Mouse (Mus musculus) heart, adult 9 months (tissue): ENCODE results near the gene Ldb2.
A peak's percentile ranks its signal among the peaks of the same experiment; 100 is the strongest.

Source experiments
- DNase-seq, 2 experiments: peaks; one replicate each; pipeline ENCODE4 v3.0.0; 2022; ENCODE audit warnings: low spot score in 2 of 2

The Ldb2 gene

DNA sequence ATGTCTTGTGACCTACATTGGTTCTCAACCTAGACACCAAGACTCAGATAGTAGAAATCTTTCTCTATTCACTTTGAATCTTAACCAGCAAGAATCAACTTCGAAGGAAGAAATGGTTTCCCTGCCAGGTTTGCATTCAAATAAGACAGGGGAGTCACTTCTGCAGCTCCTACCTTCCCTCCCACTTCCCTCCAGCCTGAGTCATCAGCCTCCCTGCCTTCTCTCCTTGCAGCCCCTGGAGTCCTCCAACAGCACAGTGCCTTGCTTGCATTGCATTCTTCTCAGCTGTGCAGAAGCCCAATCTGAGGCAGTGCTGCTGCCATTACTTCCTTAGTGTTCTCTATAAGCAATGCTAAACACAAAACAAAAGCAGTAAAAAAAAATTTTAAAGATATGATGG, 79.6 kb downstream of the Ldb2 start:
- DNase-seq = no peak

DNA sequence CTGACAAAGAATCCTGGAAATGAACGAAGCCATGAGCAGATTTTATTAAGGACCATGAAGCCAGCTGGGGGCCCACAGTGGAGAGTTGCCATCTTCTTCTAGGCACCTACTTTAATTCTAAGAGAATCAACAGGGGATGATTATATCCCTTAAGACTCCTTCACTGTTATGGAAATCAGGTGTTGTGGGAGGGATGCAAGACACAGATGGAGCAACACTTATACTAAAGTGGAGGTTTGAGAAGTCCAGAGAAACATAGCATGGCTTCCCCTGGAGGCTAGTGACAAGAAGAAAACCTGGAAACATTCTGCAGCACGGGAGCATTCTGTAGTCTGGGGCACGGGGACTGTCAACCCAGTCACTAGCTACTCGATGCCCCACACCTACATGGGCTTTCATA, 85.0 kb downstream of the Ldb2 start:
- DNase-seq = no peak

DNA sequence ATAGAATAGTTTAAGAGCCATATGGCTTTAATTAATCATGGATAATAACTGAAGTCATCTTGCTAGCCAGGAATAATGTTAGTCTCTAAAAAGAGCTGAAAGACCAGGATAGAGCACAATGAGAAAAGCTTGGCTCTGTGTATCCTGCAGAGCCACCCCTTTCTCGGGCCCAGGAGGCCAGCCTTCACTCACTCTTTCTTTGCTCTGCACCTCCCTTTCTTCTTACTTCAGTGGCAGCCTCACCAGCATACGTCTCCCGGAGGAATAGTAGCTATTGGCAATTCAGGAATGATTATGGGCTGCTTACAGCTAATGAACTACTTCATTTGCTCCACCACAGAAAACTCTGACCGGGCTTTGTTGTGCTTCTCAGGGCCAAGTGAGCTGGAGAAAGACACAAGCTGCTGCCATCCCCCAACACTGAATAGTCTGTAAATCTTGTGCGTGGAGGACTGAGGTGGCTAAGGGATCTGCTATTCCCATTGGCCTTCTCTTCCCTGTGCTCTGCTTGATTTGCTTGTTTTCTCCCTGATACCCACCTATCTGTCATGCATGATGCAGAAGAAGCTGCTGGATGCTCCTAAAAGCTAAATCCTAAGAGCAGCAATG, 86.2 kb downstream of the Ldb2 start:
- DNase-seq = no peak

DNA sequence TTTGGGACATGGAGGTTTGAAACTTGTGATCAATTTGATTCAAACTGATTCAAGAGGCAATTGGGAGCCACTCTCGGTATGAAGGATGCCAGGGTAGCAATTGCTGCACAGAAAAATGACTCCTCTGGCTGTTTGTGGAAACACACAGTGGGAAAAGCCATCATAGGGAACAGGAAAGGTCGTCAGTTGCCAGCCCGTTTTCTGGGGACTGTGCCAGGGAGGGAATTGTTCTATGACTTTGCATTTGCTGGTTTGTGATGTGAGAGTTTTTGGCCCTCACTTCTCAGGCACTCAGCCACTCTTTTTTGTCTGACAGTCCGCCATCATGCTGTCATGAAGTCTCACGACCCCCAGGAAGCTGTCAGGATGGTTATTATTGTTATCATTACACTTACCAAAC, 88.3 kb downstream of the Ldb2 start:
- DNase-seq = peak; percentile 20 to 36

GRCm38 (mm10) chr5:44710132-44710871, 89.2 kb downstream of the Ldb2 start:
- no peak for DNase-seq

- no peak for DNase-seq
Measured at GRCm38 (mm10) chr5:44709276-44709675, 90.2 kb downstream of the Ldb2 start.

DNA sequence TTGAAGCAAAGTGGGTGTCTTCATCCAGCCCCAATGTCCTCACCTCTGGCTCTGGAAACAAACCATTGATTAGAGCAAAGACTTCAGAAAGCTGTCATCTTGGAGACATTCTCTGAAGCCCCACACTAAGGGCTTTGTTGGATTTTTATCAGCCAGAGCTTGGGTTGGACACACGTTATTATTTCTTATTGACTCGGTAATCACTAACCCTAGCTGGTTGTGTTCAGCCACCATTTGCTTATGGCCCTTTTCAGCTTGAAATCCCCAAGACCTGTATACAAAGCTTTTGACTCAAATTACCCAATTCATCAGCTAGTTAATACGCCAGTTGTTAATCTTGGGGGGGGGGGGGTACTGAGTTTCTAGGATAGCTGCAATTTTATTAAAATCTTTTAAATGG, 91.5 kb downstream of the Ldb2 start:
- no peak for DNase-seq

GRCm38 (mm10) chr5:44706997-44707698, 92.3 kb downstream of the Ldb2 start:
- peak; percentile 54 to 79 for DNase-seq

DNA sequence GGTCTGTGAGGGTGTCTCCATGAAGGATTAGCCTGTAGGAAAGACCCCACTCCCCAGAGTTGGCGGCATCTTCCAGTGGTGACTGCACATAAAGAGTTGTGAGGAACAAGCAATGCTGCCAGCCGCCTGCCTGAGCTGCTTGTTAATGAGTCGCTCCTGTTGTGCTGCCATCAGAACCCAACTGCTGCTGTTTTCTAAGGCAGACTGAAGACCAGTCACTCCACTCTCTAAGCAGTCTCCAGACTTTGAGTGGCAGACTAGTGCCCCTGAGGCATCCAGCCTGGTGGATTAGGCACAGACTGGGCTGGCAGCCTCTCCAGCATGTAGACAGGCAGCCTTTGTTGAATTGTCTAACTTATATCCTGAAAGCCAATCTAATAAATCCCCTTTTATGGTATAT, 101.5 kb downstream of the Ldb2 start:
- no peak for DNase-seq

DNA sequence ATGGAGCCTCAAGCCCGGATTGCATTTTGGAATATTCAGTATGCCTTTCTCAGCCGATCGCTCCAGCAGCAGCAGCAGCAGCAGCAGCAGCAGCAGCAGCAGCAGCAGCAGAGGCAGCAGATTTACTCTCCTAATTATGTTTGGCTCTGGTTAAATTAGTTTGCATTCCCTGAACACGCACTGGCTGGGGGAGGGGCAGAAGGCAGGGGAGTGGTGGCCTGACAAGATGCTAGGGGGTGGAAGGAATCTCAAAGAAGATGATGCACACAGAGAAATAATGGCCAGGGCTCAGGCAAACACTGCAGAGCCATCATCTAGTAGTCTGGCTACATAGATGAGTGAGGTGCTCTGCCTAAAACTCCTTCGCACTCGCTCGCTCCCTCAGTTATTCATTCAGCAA, 102.9 kb downstream of the Ldb2 start:
- DNase-seq = no peak

DNA sequence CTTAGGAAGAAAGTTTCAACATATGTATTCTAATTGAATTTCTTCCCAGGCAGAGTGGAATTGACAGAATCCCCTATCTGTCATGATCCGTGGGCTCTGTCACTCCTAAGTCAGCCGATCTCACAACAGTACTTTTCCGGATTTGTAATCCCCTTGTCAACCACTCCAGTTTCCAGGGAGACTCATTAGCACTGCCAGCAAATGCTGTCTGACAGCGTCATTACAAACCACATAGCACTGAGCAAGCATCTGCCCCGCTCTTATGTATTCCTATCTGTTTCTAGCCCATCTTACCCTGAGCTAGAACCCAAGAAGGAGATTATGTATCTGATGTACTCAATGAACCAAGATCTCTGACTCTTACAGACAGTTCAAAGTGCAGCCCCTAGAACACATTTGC, 105.8 kb downstream of the Ldb2 start:
- no peak for DNase-seq

- DNase-seq = no peak
Measured at GRCm38 (mm10) chr5:44686344-44686743, 113.1 kb downstream of the Ldb2 start.

DNA sequence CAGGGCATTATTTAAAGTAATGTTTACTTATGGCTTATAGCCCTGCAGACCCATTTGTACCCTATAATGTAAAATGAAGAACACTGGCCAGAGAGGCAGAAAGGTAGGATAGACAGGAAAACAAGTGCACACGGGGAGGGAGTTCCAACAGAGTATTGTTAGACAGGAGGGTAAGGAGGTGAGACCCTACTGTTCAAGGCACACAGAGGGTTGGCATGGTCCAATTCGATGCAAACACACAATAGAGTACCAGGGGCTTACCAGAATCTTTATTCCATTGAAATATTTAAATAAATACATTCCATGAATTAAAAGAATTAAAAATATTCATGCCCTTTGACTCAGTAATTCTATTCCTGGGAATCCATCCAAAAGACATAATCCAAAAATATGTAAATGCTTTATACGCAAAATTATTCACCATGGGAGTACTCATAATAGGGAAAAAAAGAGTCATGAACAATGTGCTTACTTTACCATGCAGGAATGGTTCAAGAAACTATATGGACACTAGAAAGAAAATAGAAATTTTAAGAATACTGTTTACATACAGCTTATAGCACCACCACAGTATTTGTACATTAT, 118.3 kb downstream of the Ldb2 start:
- no peak for DNase-seq

DNA sequence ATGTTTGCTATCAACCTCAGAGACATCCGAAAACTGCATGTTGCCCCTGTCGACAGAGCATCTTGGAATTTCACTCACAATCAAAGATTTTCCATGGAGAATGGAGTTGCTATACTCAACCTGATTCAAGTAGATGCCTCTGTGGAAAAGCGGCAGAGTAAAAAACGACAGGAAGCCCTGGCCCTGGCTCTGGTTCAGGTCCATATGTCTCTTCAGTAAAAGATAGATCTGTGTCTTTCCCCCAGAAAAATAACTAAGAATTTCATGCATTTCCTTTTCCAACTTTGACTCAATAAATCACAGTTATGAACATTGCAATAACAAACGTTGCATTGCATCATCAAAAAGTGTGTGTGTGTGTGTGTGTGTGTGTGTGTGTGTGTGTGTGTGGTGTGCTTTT, 121.7 kb downstream of the Ldb2 start:
- no peak for DNase-seq

DNA sequence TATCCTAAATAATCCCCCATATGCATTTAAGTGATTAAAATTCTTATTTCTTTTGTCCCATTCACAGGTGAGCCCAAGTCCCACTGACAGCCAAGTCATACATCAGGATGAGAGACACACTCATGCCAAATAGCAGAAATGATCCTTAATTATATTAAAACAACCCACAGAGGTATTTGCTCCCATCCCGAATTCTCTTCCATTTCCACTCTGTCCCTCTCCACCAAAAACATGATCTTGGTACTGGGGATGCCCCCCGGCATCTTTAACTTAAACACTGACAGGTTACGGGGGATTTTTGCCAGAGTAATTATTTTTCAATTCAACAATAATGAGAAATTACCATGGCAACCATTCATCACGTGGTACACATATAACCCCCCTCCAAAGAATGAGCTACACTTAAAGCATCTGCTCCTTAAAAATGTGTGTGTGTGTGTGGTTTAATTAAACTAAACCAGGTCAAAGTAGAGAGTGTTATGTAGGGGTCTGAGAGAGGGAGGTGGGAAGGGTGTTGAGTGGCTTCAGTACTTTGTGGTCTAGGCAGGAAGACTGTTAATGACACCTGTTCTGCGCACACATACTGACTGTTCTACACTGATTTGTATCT, 123.2 kb downstream of the Ldb2 start:
- no peak for DNase-seq

DNA sequence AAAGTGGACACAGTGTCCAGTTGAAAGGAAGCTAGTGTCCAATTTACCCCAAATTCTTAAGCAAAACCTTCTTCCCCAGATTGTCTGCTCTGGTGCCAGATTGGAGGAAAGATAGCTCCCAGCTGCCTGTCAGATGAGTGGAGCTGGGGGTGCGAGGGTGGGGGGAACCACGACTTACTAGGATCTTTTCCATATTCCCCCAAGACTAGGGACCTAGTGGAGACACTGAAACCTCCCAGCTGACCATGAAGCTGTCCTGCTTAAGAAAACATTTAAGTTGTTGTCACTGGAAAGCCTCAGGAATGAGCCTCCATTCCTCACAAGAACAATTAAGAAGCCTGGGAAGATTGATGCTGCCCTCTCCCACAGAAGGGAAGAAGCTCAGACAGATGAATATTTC, 129.1 kb downstream of the Ldb2 start:
- peak; percentile 3 to 8 for DNase-seq

- peak in 1 of 2 experiments; percentile 6 for DNase-seq
Measured at GRCm38 (mm10) chr5:44667907-44668306, 131.6 kb downstream of the Ldb2 start.

- no peak for DNase-seq
Measured at GRCm38 (mm10) chr5:44667383-44667782, 132.1 kb downstream of the Ldb2 start.

DNA sequence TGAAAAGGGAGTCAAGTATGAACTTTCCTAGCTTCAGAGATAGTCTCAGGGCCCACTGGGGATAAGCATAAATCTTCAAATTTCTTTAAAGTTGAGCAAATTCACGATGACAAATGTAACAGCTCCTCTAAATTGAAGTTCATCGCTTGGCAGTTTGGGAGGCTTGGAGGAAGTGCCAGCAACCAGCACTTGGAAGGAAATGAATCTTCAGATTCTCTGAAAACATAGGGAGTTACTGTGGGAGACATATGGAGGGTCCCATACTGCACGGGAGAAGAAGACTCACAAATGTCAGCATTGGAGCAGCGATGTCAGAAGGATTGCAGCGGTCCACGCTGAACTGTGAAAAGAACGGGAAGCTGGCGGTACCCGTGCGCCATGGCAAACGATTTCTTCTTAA, 139.8 kb downstream of the Ldb2 start:
- no peak for DNase-seq

DNA sequence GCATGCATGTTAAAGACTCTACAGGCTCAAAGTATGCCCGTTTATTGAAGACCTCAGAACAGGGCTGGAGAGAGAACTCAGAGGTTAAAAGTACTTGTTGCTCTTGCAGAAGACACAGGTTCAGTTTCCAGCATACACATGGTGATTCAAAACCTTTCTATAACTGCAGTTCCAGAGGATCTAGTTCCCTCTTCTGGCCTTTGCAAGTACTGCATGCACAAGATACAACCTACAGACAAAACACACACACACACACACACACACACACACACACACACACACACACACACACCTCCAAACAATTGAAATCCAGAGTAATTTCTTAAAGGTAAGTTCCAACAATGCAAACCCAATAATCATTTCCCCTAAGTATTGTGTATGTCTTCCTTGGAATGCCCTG, 142.8 kb downstream of the Ldb2 start:
- no peak for DNase-seq

DNA sequence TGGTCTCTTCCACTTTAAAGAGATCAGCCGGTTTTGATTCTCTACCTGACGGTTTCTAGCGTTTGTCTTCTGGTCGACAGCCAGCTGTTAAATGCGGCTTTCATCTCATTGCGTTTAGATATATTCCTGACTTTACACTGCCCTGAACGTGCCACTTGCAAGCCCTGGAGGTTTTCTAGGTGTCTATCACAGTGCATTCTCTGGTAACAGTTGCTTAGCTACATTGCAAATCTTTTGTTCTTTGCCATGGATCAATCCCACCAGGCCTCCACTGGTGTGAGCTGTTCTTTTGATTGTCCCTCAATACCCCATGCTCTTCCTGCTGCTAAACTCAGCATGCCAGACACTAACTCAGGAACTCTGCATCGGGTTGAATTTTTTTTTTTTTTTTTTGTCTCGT, 145.1 kb downstream of the Ldb2 start:
- DNase-seq = no peak

GRCm38 (mm10) chr5:44646842-44647190, 152.7 kb downstream of the Ldb2 start:
- no peak for DNase-seq
